Mouse (Mus musculus) lung, adult 2 months (tissue): ENCODE measurements around the gene Tcf3.

ENCODE experiments used
- CTCF ChIP-seq: fragments of 200-500 bp; IDR thresholded peaks from 2 replicates; pipeline ENCODE4 v1.5.1; 2011; ENCODE audit warnings: mild to moderate bottlenecking, low read length, control low read depth; ENCODE audit not compliant: insufficient read depth
- POLR2A ChIP-seq: fragments of 200-500 bp; IDR thresholded peaks from 2 replicates; pipeline ENCODE4 v1.6.1; 2011; ENCODE audit warnings: low read depth, mild to moderate bottlenecking, control low read depth, low read length, borderline replicate concordance; ENCODE audit errors: extremely low read depth

DNA sequence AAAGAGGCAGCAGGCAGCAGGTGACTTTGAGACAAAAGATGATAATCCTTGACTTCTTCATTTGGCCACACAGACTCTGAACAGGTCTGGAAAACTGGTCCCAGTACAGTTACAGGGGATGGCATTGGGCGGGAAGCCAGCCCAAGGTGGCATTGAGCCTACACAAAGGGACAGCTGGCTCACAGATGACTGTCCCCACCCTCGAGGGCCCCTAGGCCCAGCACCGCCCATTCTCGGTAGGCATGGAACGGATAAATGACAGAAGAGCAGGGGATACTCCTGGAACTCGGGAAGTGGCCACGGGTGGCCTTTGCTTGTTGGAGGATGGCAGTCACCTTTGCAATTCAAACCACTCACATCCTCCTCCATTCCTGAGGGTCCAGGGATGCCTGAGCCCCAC, 48.1 kb downstream of the Tcf3 start:
- TF ChIP-seq POLR2A (no peak), CTCF (no peak)
